Mouse (Mus musculus) bone marrow, adult 2 months (tissue): ENCODE measurements around the gene Mall.

ENCODE experiments used
- CTCF ChIP-seq: fragments of 200-500 bp; IDR thresholded peaks from 2 replicates; pipeline ENCODE4 v1.5.1; 2011; ENCODE audit warnings: low read length, control low read depth; ENCODE audit not compliant: control insufficient read depth, insufficient read depth
- POLR2A ChIP-seq: fragments of 200-500 bp; IDR thresholded peaks from 2 replicates; pipeline ENCODE4 v1.6.1; 2011; ENCODE audit warnings: low read depth, mild to moderate bottlenecking, control low read depth, low read length, borderline replicate concordance; ENCODE audit not compliant: control insufficient read depth

GRCm38 (mm10) chr2:127735512-127736145 is 5.9 kb upstream of the Mall start:
- TF ChIP-seq POLR2A = no peak
- TF ChIP-seq CTCF = no peak
